Mouse (Mus musculus): ENCODE results near the gene Ttc16. TPM values are rescaled to one million over a fixed set of nuclear protein-coding genes. Genes with fewer than 3 reads are reported as not detected.
A peak's percentile ranks its signal among the peaks of the same experiment; 100 is the strongest.

Ttc16 gene
- polyA plus RNA-seq, 1 experiment: 0.03 TPM

DNA sequence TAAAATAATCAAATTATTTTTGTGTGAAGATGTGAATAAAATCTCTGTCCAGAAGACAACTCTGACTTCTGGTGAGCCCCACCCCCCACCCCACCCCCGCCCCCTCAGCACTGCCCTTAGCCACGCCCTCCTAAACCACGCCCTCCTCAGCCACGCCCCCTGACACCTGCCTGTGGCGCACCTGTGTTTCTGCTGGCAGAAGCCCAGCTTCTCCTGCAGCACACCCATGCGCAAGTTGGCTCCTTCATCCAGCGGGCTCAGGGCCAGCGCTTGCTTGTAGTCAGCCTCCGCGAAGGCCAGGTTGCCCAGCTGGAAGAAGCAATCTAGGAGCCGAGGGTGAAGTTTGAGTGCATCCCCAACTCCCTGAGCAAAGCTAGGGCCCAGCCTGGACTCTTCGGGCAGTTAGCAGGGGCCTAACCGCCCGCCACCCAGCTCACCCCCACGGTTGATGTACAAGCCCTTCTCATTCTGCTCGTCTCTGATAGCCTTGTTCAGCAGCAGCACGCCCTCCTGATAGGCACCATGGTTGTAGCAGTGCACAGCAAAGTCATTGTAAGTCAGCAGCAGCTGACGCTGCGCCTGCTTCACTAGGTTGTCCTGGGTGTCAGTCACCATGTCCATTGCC lies 6.7 kb downstream of the Ttc16 start:
- no peak for TF ChIP-seq GATA1 (IDR thresholded peaks at IDR 0.05; ENCODE audit: borderline replicate concordance, low read length)
- no peak for TF ChIP-seq FLI1 (IDR thresholded peaks at IDR 0.05; ENCODE audit: low read length)
- Histone ChIP-seq H3K4me3 (replicated peaks) (peak overlapping the region; percentile 75), H3K36me3 (replicated peaks; ENCODE audit: low read length) (no peaks in the 10 kb centered on the region), H3K9me3 (no peaks in the 10 kb centered on the region), H3K4me1 (peaks cover 58% of the 10 kb centered on the region), H3K27me3 (replicated peaks) (peaks cover 34% of the 10 kb centered on the region)

- H3K9me3 ChIP-seq: no peaks in the 10 kb centered on the region
- H3K4me1 ChIP-seq: peaks cover 58% of the 10 kb centered on the region
- H3K36me3 ChIP-seq (replicated peaks; ENCODE audit: low read length): peaks cover 11% of the 10 kb centered on the region
- peaks cover 31% of the 10 kb centered on the region for H3K27me3 ChIP-seq (replicated peaks)
- H3K4me3 ChIP-seq (replicated peaks): no peak overlapping the region
- no peak for TF ChIP-seq FLI1 (IDR thresholded peaks at IDR 0.05; ENCODE audit: low read length)
- TF ChIP-seq GATA1 (IDR thresholded peaks at IDR 0.05; ENCODE audit: borderline replicate concordance, low read length): no peak
Observed at GRCm38 (mm10) chr2:32767241-32767640, 8.2 kb downstream of the Ttc16 start.

- peaks cover 14% of the 10 kb centered on the region for H3K27me3 ChIP-seq (replicated peaks)
- peaks cover 33% of the 10 kb centered on the region for H3K4me1 ChIP-seq
- H3K9me3 ChIP-seq: no peaks in the 10 kb centered on the region
- H3K36me3 ChIP-seq (replicated peaks; ENCODE audit: low read length): peaks cover 47% of the 10 kb centered on the region
- TF ChIP-seq FLI1 (IDR thresholded peaks at IDR 0.05; ENCODE audit: low read length): no peak
- TF ChIP-seq GATA1 (IDR thresholded peaks at IDR 0.05; ENCODE audit: borderline replicate concordance, low read length): no peak
- H3K4me3 ChIP-seq (replicated peaks): no peak overlapping the region
Observed at GRCm38 (mm10) chr2:32763353-32763752, 12.1 kb downstream of the Ttc16 start.

- Histone ChIP-seq H3K9me3 (no peaks in the 10 kb centered on the region), H3K27me3 (replicated peaks) (peaks cover 9% of the 10 kb centered on the region), H3K4me3 (replicated peaks) (no peak overlapping the region), H3K4me1 (peaks cover 26% of the 10 kb centered on the region), H3K36me3 (replicated peaks; ENCODE audit: low read length) (peaks cover 47% of the 10 kb centered on the region)
- TF ChIP-seq FLI1 (IDR thresholded peaks at IDR 0.05; ENCODE audit: low read length) (no peak), GATA1 (IDR thresholded peaks at IDR 0.05; ENCODE audit: borderline replicate concordance, low read length) (no peak)
Observed at GRCm38 (mm10) chr2:32761859-32762258, 13.6 kb downstream of the Ttc16 start.

- peaks cover 9% of the 10 kb centered on the region for H3K27me3 ChIP-seq (replicated peaks)
- H3K9me3 ChIP-seq: no peaks in the 10 kb centered on the region
- TF ChIP-seq FLI1 (IDR thresholded peaks at IDR 0.05; ENCODE audit: low read length) (no peak), GATA1 (IDR thresholded peaks at IDR 0.05; ENCODE audit: borderline replicate concordance, low read length) (no peak)
- H3K36me3 ChIP-seq (replicated peaks; ENCODE audit: low read length): peaks cover 47% of the 10 kb centered on the region
- H3K4me1 ChIP-seq: peaks cover 25% of the 10 kb centered on the region
- peak overlapping the region; percentile 28 for H3K4me3 ChIP-seq (replicated peaks)
Observed at GRCm38 (mm10) chr2:32761361-32761760, 14.1 kb downstream of the Ttc16 start.

DNA sequence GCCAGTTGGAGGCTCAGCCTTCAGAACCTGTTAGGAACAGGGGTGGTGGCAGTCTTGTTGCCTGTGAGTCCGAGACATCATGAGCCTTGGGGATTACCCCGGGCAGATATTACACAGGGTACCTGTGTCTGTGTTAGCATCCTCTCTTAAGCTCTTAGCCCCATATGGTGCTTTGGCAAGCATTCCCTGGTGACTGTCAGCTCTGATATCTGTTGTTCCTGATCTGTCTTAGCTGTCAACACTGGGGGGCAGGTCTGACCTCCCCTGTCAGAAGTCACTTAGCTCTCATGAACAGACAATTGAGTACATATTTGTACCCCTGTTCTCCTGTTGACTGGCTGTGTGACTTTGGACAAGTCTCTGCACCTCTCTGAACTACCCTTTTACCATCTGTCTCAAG lies 16.4 kb downstream of the Ttc16 start:
- no peak for TF ChIP-seq FLI1 (IDR thresholded peaks at IDR 0.05; ENCODE audit: low read length)
- TF ChIP-seq GATA1 (IDR thresholded peaks at IDR 0.05; ENCODE audit: borderline replicate concordance, low read length): no peak
- H3K27me3 ChIP-seq (replicated peaks): no peaks in the 10 kb centered on the region
- peaks cover 32% of the 10 kb centered on the region for H3K4me1 ChIP-seq
- no peaks in the 10 kb centered on the region for H3K9me3 ChIP-seq
- H3K36me3 ChIP-seq (replicated peaks; ENCODE audit: low read length): peaks cover 57% of the 10 kb centered on the region
- H3K4me3 ChIP-seq (replicated peaks): no peak overlapping the region

GRCm38 (mm10) chr2:32758503-32758902 lies 16.9 kb downstream of the Ttc16 start:
- peaks cover 61% of the 10 kb centered on the region for H3K36me3 ChIP-seq (replicated peaks; ENCODE audit: low read length)
- H3K9me3 ChIP-seq: no peaks in the 10 kb centered on the region
- TF ChIP-seq FLI1 (IDR thresholded peaks at IDR 0.05; ENCODE audit: low read length) (no peak), GATA1 (IDR thresholded peaks at IDR 0.05; ENCODE audit: borderline replicate concordance, low read length) (no peak)
- H3K4me1 ChIP-seq: peaks cover 31% of the 10 kb centered on the region
- no peak overlapping the region for H3K4me3 ChIP-seq (replicated peaks)
- no peaks in the 10 kb centered on the region for H3K27me3 ChIP-seq (replicated peaks)

DNA sequence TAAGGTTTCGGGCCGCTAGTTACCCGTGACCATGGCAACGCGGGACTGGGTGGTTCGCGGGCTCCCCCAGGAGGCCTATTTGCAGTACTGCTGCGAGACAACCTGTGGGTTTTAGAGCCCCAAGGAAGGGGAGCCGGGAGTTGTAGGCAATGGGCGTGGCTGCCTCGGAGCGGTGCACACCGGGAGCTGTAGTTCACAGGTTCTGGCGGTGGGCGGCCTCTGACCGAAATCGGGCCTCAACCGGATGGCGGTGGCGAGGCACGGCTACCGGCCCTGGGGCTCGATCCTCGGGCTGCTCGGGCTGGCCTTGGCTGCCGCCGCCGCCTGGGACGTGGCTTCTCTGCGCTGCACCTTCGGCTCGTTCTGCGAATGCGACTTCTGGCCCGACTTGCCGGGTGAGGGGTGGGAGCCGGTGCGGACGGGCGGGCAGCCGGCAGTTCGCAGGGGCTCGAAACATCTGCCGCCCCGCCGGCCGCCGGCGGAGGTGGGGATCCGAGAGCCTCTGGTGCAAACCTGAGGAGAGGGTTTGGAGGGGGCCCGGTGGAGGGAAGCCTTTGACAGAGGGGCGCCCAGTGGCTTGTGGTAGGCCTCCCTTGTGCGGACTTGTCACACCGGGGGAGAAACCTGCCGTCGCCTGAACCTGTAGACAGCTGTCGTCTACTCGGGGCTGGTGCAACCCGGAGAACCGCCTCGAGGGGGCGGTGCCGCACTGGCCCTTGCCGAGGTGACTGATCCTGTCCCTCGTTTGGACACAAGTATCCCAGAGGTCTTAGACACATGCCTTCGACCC lies 18.2 kb downstream of the Ttc16 start, which contains the start of gene Tor2a:
Tor2a (plus strand) TSS at position 179 of the 790 bp plus-strand sequence.
- peaks cover 62% of the 10 kb centered on the region for H3K36me3 ChIP-seq (replicated peaks; ENCODE audit: low read length)
- TF ChIP-seq FLI1 (IDR thresholded peaks at IDR 0.05; ENCODE audit: low read length) (no peak), GATA1 (IDR thresholded peaks at IDR 0.05; ENCODE audit: borderline replicate concordance, low read length) (no peak)
- no peaks in the 10 kb centered on the region for H3K9me3 ChIP-seq
- H3K4me3 ChIP-seq (replicated peaks): peak within 1 kb of the TSS; percentile 97
- H3K27me3 ChIP-seq (replicated peaks): no peaks in the 10 kb centered on the region
- peaks cover 33% of the 10 kb centered on the region for H3K4me1 ChIP-seq

GRCm38 (mm10) chr2:32756674-32757055 lies 18.8 kb downstream of the Ttc16 start:
- peaks cover 33% of the 10 kb centered on the region for H3K4me1 ChIP-seq
- peaks cover 62% of the 10 kb centered on the region for H3K36me3 ChIP-seq (replicated peaks; ENCODE audit: low read length)
- H3K4me3 ChIP-seq (replicated peaks): peak overlapping the region; percentile 97
- no peaks in the 10 kb centered on the region for H3K27me3 ChIP-seq (replicated peaks)
- TF ChIP-seq FLI1 (IDR thresholded peaks at IDR 0.05; ENCODE audit: low read length) (no peak), GATA1 (IDR thresholded peaks at IDR 0.05; ENCODE audit: borderline replicate concordance, low read length) (no peak)
- no peaks in the 10 kb centered on the region for H3K9me3 ChIP-seq

GRCm38 (mm10) chr2:32752181-32752580 lies 23.3 kb downstream of the Ttc16 start:
- Histone ChIP-seq H3K9me3 (no peaks in the 10 kb centered on the region), H3K36me3 (replicated peaks; ENCODE audit: low read length) (peaks cover 74% of the 10 kb centered on the region), H3K4me1 (peaks cover 24% of the 10 kb centered on the region), H3K27me3 (replicated peaks) (no peaks in the 10 kb centered on the region), H3K4me3 (replicated peaks) (no peak overlapping the region)
- TF ChIP-seq FLI1 (IDR thresholded peaks at IDR 0.05; ENCODE audit: low read length) (no peak), GATA1 (IDR thresholded peaks at IDR 0.05; ENCODE audit: borderline replicate concordance, low read length) (no peak)
